Mouse (Mus musculus) heart, postnatal 36 days (tissue): Measurements from ENCODE around the gene Engase. TPM values are rescaled to one million over a fixed set of nuclear protein-coding genes. Genes with fewer than 3 reads are reported as not detected.

Experiments
- DNase-seq, 2 experiments: peaks; one replicate each; pipeline ENCODE4 v3.0.0; 2021 to 2022
- intact Hi-C: fragments of 180-260 bp; cut with DNase I; formaldehyde crosslinking; loops from one replicate; pipeline ENCODE4 v1.15.1; 2025
- total RNA-seq, 2 experiments: library from RNA; stranded (reverse); gene quantifications; 2 replicates each; pipeline ENCODE4 v1.2.3; 2021

The Engase gene
- 1 to 10 TPM; 5.4 to 7.4 TPM for total RNA-seq

- DNase-seq = peak; percentile 94 to 95
- intact Hi-C loops = no loop called here
Measured at GRCm38 (mm10) chr11:118476396-118477373, at the start of gene Engase. Gene Engase (plus strand): TSS chr11:118476829.

GRCm38 (mm10) chr11:118427266-118427779 lies 49.3 kb upstream of the Engase start:
- no peak for DNase-seq
- intact Hi-C loops = no loop called here

GRCm38 (mm10) chr11:118427986-118428385 lies 48.6 kb upstream of the Engase start, which contains the start of gene C1qtnf1:
Gene C1qtnf1 (plus strand): TSS chr11:118428203.
- intact Hi-C loops = no loop called here

DNA sequence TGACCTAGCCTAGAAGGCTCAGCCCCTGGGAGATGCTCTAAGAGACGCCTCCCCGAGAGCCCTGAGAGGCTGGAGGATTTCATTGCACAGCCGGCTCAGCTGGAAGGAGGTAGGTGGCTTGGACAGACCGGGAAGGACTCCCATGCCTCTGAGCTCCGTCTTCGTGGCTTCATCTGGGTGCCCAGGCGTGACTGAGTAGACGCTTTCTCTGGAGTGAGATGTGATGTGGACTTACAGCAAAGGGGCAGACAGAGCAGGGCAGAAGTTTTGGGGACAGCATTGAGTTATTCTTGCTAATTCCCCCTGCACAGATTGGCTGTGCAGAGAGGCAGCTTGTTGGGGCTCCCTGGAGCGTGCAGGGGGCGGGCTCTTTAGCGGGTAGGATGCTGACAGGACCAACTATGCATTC lies 48.2 kb upstream of the Engase start:
- peak in 1 of 2 experiments; percentile 70 for DNase-seq
- intact Hi-C loops = no loop called here

More at GRCm38 (mm10) chr11:118427986-118428385, 48.6 kb upstream of the Engase start, which contains the start of gene C1qtnf1:
- no peak for DNase-seq

- intact Hi-C loops = no loop called here
- DNase-seq = peak in 1 of 2 experiments; percentile 61
Measured at GRCm38 (mm10) chr11:118428944-118429709, 47.5 kb upstream of the Engase start.

GRCm38 (mm10) chr11:118430291-118430885 lies 46.2 kb upstream of the Engase start:
- DNase-seq = no peak
- intact Hi-C loops = no loop called here

DNA sequence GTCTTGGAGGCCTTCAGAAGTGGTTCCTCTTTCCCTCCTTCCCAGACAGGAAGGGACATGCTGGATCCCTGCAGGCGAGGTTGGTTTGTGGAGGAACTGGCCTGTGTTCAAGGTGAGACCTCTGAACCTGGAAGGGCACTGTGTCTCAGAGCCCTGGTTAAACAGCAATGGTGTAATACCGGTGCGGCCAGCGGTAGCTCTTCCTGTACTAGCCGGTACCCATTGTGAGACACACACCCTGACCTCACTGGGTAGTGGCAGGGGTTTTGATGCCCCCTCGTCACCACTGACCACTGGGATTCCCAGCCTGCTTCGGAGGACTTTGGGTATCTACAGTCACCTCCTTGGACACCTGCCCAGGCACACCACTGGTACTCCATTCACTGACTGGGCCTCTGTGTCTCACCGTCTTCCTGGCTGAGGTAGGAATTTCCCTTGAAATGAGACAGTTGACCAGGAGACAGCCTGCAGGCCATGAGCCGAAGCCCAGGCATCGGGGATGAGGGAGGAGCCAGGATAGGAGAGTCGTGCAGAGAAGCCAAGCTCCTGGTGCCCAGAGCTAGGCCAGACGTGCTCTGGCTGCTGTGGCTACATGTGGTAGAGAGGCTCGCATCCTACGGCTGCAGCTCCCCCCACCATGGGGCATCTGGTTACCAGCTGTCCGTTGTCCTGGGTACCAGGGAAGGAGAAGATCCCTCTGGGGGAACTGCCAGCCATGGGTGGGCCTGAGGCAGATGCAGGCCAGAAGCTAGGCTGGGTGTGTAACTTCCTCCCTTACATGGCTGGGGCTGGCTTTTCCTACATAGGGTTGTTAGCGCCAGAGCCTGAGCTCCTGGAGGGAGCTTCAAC lies 45.3 kb upstream of the Engase start:
- DNase-seq = no peak
- intact Hi-C loops = no loop called here

GRCm38 (mm10) chr11:118433398-118433868 lies 43.2 kb upstream of the Engase start:
- DNase-seq = no peak
- intact Hi-C loops = no loop called here

DNA sequence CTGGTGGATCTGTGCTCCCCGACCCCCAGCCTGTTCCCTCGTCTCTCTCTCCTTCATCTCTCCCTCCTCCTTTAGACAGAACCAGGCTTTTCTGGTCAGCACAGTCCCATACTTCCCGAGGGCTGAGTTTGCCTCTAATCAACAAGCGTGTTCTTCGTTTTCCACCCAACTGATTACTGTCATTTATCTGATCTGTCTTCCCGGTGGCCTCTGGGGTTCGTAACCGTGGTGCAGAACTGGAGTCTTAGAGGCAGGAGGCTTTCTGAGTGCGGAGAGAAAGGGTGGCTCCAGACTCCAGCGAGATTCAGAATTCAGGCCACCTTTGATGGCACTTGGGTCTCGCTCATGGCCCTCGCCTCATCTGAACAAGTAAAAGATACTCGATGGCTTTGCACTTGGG lies 42.5 kb upstream of the Engase start:
- no peak for DNase-seq
- intact Hi-C loops = no loop called here

GRCm38 (mm10) chr11:118436471-118436935 lies 40.1 kb upstream of the Engase start:
- no peak for DNase-seq
- intact Hi-C loops = no loop called here

DNA sequence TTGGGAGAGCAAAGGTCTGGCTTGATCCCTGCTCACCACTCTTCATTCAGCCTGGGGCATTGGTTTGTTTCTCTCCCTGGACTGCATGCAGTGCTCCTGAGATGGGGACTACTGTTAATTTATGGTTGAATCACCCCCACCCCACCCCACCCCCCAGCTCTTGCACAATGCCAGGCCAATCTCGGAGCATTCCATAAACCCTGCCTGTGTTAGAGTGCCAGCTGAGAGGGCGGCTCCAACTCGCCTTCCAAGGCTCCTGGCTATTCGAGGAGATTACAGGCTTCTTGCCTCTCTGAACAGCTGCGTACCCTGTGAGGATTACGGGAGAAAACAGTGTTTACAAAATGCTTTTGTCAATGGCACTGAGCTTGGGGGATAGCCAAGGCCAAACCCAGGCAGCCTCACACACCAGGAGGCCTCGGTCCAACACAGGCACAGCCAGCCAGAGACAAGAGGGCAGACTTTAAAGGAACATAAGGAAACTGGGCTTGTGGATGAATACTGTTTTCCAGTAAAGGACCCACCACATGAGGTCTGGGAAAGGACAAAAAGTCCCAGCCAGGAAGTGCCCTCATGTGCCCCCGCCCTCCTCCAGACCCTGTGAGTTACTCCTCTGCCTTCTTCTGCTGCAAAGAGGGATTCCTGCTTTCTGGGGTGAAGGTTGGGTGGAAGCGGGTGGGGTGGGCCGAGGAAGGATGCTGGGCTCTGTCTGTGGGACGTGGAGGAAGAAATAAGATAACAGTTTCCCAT lies 37.8 kb upstream of the Engase start:
- intact Hi-C loops = no loop called here
- peak in 1 of 2 experiments; percentile 47 for DNase-seq

DNA sequence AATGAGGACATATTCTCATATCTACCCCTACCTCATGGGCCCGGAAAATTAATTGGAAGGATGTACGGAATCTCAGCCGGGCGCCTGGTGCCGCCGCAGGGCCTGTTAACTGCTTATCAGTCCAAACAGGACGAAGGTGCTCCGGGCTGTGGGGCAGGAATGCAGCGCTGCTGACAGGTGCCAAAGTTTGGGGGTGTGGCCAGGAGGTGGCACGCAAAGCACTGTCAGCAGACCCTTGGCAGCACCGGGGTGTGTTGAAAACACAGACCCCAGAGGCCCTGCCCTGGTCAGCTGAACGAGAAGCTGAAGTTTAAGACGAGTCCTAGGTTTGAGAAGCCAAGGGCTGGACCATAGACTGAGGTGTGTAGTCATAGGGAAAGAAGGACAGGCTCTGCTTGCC lies 33.9 kb upstream of the Engase start:
- DNase-seq = no peak
- intact Hi-C loops = loop anchor here (1.0 kb wide), 1 partner anchor 19 kb away; no protein-coding TSS in a partner anchor

GRCm38 (mm10) chr11:118443201-118443970 lies 33.2 kb upstream of the Engase start:
- peak; percentile 81 to 88 for DNase-seq
- intact Hi-C loops = loop anchor here (1.0 kb wide), 1 partner anchor 20 kb away; no protein-coding TSS in a partner anchor

GRCm38 (mm10) chr11:118445843-118446242 lies 30.8 kb upstream of the Engase start:
- intact Hi-C loops = loop anchor here (1.0 to 2.0 kb wide), 2 partner anchors 45 to 295 kb away; no protein-coding TSS in a partner anchor
- DNase-seq = peak; percentile 77 to 79

DNA sequence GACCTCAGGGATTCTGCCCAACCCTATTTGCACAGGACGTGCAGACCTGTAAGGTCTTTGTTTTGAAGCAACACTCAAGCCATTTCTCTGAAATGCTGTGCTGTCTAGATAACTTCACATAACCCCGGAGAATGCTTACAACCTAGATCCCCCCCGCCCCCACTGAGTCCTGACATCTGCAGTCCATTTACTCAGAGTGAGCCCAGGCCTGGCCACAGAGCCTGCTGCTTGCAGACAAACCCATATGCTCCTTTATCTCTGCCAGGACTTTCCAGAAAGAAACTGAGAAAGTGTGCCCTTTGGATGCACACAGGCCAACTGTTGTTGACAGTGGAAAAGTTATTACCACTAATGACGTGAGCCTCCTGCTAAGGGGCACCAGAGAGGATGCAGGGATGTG lies 29.3 kb upstream of the Engase start:
- DNase-seq = no peak
- intact Hi-C loops = no loop called here

- intact Hi-C loops = no loop called here
- peak; percentile 64 to 69 for DNase-seq
Measured at GRCm38 (mm10) chr11:118448385-118448784, 28.2 kb upstream of the Engase start.

GRCm38 (mm10) chr11:118451211-118451610 lies 25.4 kb upstream of the Engase start:
- intact Hi-C loops = no loop called here
- no peak for DNase-seq

GRCm38 (mm10) chr11:118452955-118453354 lies 23.7 kb upstream of the Engase start:
- intact Hi-C loops = no loop called here
- no peak for DNase-seq
